Mouse (Mus musculus) layer of hippocampus, postnatal 25 days (tissue): ENCODE measurements at regions not wholly inside any gene's neighbourhood (a gene's known extent, or its start where the extent isn't known, plus 50 kb on each side); places are given as distances from the start of the nearest gene placed in this dataset.

Source experiments
- DNase-seq, 2 experiments: peaks; one replicate each; pipeline ENCODE4 v3.0.0; 2022; ENCODE audit warnings: mixed read lengths in 2 of 2, low spot score in 1 of 2; ENCODE audit errors: extremely low spot score in 1 of 2

DNA sequence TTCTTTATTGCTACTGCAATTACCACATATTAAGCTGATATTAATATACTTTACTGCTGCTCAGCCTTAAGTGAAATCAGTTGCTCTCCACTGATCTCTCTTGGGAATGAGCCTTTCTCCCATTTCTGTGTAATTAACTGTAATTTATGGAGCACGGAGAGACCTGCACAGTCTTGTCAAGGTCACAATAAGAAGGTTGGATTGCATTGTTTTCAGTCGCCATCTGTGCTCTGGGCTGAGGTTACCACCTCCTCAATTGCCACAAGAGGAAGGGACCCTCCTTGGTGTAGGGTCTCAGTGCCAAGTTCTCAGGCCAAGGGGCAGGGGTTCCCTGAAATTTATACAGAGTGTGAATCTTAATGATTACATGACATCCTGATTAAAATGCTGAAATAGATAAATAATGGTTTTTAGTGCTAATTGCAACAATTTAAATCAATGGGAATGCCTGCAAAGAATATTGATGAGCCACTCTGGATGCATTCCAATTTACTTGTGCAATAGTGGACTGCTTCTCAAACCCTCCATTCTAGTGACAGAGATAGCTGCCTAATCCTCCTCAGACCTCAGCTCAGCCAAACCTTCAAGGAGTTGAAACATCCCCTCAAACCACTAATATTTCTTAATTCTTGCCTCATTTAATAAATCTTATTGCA lies 332.3 kb downstream of the Mat2b start:
- DNase-seq = no peak
